Mouse (Mus musculus) bone marrow, adult 2 months (tissue): ENCODE results near the gene Nat8f5.

ENCODE experiments used
- CTCF ChIP-seq: fragments of 200-500 bp; IDR thresholded peaks from 2 replicates; pipeline ENCODE4 v1.5.1; 2011; ENCODE audit warnings: low read length, control low read depth; ENCODE audit not compliant: control insufficient read depth, insufficient read depth
- POLR2A ChIP-seq: fragments of 200-500 bp; IDR thresholded peaks from 2 replicates; pipeline ENCODE4 v1.6.1; 2011; ENCODE audit warnings: low read depth, mild to moderate bottlenecking, control low read depth, low read length, borderline replicate concordance; ENCODE audit not compliant: control insufficient read depth

DNA sequence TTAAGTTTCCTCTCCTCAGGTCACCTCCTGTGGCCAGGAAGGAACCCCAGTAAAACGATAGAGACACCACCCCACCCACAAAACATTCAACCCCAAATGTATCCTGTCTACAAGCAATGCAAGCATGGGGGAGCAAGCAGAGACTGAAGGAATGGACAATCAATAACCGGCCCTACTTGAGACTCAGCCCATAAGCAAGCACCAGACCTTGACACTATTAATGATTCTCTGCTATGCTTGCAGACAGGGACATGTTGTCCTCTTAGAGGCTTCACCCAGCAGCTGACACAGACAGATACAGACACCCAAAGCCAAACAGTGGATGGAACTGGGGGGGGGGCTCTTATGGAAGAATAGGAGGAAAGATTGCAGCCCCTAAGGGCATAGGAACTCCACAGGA, 5.1 kb upstream of the Nat8f5 start:
- TF ChIP-seq POLR2A (no peak), CTCF (no peak)
